Mouse (Mus musculus): ENCODE data around the gene Mob3c. TPM values are rescaled to one million over a fixed set of nuclear protein-coding genes. Genes with fewer than 3 reads are reported as not detected.

Mob3c gene
- 12.4 and 15.9 TPM in 2 replicates for polyA plus RNA-seq (2015; fragmentation: Nextera tagmentation; extraction: Ambion mirVana)

DNA sequence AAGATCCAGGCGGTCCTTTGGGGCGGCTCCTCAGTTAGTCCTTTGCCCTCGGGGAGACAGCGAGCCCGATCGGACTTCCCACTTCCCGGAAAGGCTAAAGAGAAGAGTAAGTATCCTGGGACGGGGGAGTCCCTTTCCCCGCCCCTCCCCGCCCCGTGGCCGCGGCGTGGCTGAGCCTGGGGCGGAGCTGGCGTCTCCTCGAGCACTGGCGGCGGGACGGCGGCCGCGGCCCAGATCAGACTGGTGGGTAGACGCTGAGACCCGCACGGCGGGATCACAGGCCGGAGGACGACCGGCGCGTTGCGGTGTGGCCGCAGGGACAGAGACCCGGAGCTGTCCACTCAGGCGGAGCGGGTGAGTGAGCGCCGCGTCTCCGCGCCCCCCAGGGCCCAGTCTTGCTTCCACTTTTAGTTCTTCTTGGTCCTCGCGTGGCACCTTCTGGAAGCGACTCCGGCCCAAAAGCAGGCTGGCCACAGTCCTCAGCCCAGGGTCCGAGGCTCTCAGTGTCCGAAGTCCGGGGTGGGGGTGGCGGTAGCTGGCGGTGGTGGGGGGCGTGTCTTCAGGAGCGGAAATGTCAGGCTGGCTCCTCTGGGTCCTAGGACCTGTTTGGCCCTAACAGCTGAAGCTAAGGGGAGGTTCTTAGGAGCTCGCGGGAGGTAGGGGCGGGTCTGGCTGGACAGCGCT is at the start of gene Mob3c:
Gene Mob3c (plus strand): TSS at position 205 of the 684 bp plus-strand sequence.
- peaks cover 9% of the 10 kb centered on the region for H3K4me1 ChIP-seq (replicated peaks)
- peak; percentile 95 for ATAC-seq
- no peaks in the 10 kb centered on the region for H3K27me3 ChIP-seq (replicated peaks)
- H3K9me3 ChIP-seq = no peaks in the 10 kb centered on the region
- under 1% methylated on average over 57 of the region's 57 CpGs for WGBS
- H3K4me3 ChIP-seq (replicated peaks) = peak within 1 kb of the TSS; percentile 74
- H3K4me2 ChIP-seq (replicated peaks) = peak within 1 kb of the TSS; percentile 74
- peaks cover 11% of the 10 kb centered on the region for H3K36me3 ChIP-seq
- peak within 1 kb of the TSS; percentile 87 for H3K27ac ChIP-seq
- peak within 1 kb of the TSS; percentile 74 for H3K9ac ChIP-seq

DNA sequence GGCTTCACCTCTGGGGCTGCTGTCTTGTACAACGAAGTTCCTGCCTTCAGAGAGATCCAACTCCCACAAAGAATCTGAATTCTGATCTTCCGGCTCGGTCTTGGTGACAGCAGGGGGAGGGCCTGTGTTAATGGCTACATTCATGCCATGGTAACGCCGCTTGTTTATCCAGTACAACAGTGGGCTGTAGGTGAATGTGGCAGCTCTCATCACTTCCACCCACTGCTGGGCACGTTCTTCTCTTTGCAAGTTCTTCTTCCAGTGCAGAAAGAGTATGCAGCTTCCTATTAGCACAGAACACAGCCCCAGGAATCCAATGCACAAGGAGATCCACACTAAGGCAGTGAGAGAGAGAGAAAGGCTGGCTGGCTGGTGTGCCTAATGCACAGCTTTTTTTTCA is 47.6 kb upstream of the Mob3c start:
- 0 out of 2 replicates have a peak, but pooled peaks cover 2% of the 10 kb centered on the region for H3K36me3 ChIP-seq
- no peaks in the 10 kb centered on the region for H3K27me3 ChIP-seq (replicated peaks)
- ATAC-seq = no peak
- H3K4me3 ChIP-seq (replicated peaks) = no peak overlapping the region
- no peak overlapping the region for H3K9ac ChIP-seq
- WGBS = 36% methylated on average over 6 of the region's 6 CpGs
- no peak overlapping the region for H3K4me2 ChIP-seq (replicated peaks)
- no peaks in the 10 kb centered on the region for H3K4me1 ChIP-seq (replicated peaks)
- no peak overlapping the region for H3K27ac ChIP-seq
- no peaks in the 10 kb centered on the region for H3K9me3 ChIP-seq

DNA sequence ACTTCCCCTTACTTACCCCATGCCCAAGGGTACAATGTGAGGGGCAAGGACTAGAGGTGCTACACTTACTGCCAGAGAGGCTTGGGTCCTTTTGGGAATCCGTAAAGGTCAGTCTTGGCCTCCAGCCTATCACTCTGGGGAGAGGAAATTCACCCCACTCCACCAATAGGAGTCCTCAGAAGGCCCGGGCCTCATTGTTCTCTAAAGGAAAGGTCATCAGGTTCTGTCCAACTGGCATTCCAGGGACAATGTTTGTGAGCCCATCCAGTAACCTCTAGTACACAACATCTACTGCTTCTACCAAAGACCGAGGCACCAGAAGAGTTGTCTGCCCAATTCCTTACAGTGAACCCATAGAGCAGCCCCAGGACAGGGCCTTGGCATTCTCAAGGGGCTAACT is 47.0 kb upstream of the Mob3c start, which contains the start of gene Tex38:
Gene Tex38 (minus strand): TSS at position 101 of the 400 bp plus-strand sequence.
- Histone ChIP-seq H3K9me3 (no peaks in the 10 kb centered on the region), H3K36me3 (0 out of 2 replicates have a peak, but pooled peaks cover 2% of the 10 kb centered on the region), H3K4me3 (replicated peaks) (no peak within 1 kb of the TSS), H3K27ac (no peak within 1 kb of the TSS), H3K27me3 (replicated peaks) (no peaks in the 10 kb centered on the region), H3K4me2 (replicated peaks) (no peak within 1 kb of the TSS), H3K9ac (no peak within 1 kb of the TSS), H3K4me1 (replicated peaks) (peaks cover 4% of the 10 kb centered on the region; the same call in 1 of the 2 replicates)
- no peak for ATAC-seq
- WGBS = 82% methylated on average over 3 of the region's 3 CpGs

DNA sequence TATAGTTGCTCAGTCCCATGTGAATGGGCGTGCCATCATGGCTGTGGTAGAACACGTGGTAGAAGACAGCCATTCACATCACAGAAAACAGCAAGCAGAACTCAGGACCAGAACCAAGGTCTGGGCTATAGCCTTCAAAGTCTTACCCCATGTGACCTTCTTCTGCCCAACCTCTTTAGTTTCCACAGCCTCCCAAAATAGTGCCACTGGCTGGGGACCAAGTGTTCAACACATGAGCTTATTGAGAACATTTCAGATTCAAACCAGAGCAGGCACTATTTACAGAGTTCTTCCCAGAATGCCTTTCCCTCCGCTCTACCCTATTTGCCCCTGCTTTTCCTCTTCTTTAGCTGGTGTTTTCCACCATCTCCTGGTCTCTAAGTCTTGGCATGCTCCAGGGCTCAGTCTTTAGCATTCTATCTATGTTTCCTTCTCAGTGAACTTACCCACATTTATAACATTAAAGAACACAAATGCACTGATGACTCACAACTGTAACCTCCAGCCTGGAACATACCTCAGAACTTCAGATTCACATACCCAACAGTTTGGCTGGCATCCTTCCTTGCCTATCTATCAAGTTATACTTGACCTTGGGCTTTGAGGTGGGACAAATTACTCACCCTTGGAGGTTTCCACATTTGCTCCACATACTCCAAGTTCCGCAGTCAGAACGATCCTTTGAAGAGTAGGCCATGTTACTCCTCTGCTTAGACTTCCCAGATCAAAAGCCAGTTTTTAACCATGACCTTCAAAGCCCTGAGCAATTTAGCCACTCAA is 45.7 kb upstream of the Mob3c start:
- Histone ChIP-seq H3K27me3 (replicated peaks) (no peaks in the 10 kb centered on the region), H3K27ac (no peak overlapping the region), H3K9me3 (no peaks in the 10 kb centered on the region), H3K4me2 (replicated peaks) (no peak overlapping the region), H3K4me3 (replicated peaks) (no peak overlapping the region), H3K36me3 (0 out of 2 replicates have a peak, but pooled peaks cover 2% of the 10 kb centered on the region), H3K9ac (no peak overlapping the region), H3K4me1 (replicated peaks) (peaks cover 6% of the 10 kb centered on the region; the same call in 1 of the 2 replicates)
- no peak for ATAC-seq
- 86% methylated on average over 5 of the region's 5 CpGs for WGBS

DNA sequence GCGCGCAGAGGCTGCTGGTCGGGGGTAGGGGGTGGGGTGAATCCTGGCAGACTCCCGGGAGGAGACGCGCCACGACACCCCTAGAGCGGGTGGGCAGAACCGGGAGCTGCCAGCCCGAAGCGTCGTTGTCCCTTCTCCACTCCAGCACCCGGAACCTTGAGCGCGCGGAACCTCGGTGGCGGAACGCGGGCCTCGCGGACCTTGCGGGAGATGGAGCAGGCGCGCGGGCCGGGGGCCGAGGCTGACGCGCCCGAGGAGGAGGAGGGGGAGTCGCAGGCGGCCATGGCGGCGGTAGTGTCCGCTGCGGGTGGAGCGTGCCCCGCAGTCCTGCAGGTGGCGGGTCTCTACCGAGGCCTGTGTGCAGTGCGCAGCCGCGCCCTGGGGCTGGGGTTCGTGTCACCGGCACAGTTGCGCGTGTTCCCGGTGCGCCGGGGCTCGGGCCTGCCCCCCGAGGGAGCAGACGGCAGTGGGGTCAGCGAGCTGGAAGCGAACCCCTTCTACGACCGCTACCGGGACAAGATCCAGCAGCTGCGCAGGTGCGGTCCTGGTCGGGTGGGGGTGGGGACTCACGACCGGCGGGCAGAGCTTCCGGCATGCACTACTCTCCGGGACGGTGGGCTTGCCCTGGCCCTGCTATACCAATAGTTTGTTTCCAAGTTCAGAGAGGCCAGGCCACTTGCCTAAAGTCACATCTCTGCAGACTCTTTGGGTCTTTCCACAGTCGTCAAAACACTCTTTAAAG is 43.0 kb upstream of the Mob3c start, which contains the start of gene Atpaf1:
Gene Atpaf1 (plus strand): TSS at position 44 of the 742 bp plus-strand sequence.
- peak within 1 kb of the TSS; percentile 70 for H3K27ac ChIP-seq
- no peaks in the 10 kb centered on the region for H3K9me3 ChIP-seq
- under 1% methylated on average over 69 of the region's 69 CpGs for WGBS
- peak within 1 kb of the TSS; percentile 83 for H3K9ac ChIP-seq
- peaks cover 6% of the 10 kb centered on the region; the same call in 1 of the 2 replicates for H3K4me1 ChIP-seq (replicated peaks)
- peak within 1 kb of the TSS; percentile 89 for H3K4me2 ChIP-seq (replicated peaks)
- no peaks in the 10 kb centered on the region for H3K27me3 ChIP-seq (replicated peaks)
- H3K4me3 ChIP-seq (replicated peaks) = peak within 1 kb of the TSS; percentile 85
- H3K36me3 ChIP-seq = 0 out of 2 replicates have a peak, but pooled peaks cover 2% of the 10 kb centered on the region
- ATAC-seq = peak; percentile 93

DNA sequence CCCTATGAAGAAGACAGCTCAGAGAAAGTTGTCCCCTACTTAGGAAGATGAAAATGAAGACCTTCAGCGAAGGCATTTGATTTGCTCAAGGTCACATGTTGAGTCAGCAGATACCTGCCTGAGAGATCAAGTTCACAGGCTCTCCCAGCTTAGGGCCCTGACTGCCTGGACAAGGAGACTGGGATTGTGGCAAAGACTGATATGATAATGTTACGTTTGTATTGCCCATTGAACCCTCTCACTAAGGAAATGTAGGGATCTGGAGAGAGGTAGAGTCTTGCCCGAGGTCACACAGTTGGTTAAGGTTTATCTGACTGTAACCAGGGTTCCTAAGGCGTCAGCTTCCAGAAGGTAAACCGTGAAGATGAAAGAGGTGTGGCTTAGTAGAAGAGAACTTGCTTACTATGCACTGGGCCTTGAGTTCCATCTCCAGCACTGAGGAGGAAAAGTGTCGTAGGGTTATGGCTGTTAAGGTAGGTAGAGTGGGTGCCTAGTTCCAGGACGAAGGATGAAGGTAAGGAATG is 42.3 kb upstream of the Mob3c start:
- H3K9me3 ChIP-seq = no peaks in the 10 kb centered on the region
- WGBS = 48% methylated on average over 7 of the region's 7 CpGs
- peak overlapping the region; percentile 85 for H3K4me3 ChIP-seq (replicated peaks)
- ATAC-seq = peak; percentile 48
- H3K36me3 ChIP-seq = 0 out of 2 replicates have a peak, but pooled peaks cover 2% of the 10 kb centered on the region
- no peaks in the 10 kb centered on the region for H3K27me3 ChIP-seq (replicated peaks)
- H3K27ac ChIP-seq = peak overlapping the region; percentile 70
- peak overlapping the region; percentile 83 for H3K9ac ChIP-seq
- peaks cover 6% of the 10 kb centered on the region; the same call in 1 of the 2 replicates for H3K4me1 ChIP-seq (replicated peaks)
- H3K4me2 ChIP-seq (replicated peaks) = peak overlapping the region; percentile 89

DNA sequence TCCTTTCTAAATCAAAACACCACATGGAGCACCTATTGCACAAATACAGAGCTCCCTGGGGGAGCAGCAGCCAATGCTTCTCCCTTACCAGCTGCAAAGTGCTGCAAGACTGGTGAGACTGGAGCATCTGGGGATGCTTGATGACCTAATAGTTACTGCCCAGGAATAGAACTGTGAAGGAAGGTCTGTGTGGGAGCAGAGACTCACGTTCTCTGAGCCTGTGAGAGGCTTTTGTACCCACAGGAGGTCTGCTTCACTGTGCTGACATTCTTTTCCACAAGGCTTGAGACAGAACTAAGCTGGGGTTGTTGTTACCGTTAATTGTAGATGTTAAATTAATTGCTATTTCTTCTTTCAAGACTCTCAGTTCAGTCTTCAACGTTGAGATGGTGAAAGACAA is 37.0 kb upstream of the Mob3c start:
- Histone ChIP-seq H3K9me3 (no peaks in the 10 kb centered on the region), H3K9ac (no peak overlapping the region), H3K4me2 (replicated peaks) (no peak overlapping the region), H3K4me1 (replicated peaks) (peaks cover 5% of the 10 kb centered on the region; the same call in 1 of the 2 replicates), H3K4me3 (replicated peaks) (no peak overlapping the region), H3K27me3 (replicated peaks) (no peaks in the 10 kb centered on the region), H3K36me3 (0 out of 2 replicates have a peak, but pooled peaks cover 2% of the 10 kb centered on the region), H3K27ac (no peak overlapping the region)
- no peak for ATAC-seq
- 81% methylated on average over 3 of the region's 3 CpGs for WGBS

DNA sequence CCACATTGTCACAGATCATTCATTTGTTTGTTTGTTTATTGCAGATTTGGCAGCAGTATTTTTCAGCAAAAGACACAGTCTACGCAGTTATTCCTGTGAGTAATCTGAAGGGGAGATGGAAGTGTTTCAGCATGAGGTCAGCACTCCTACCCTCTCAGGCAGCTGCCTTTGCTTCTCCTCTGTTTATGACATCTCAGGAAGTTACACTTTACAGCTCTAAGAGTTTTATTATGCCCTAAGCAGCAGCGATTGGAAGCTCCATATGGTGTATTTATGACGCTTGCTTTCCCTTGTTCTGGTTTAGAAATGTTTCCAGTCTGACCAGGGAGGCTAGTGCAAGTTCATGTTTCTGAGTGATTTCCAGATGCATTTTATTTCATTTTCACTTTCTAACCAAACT is 32.5 kb upstream of the Mob3c start:
- Histone ChIP-seq H3K4me1 (replicated peaks) (0 out of 2 replicates have a peak, but pooled peaks cover 3% of the 10 kb centered on the region), H3K4me3 (replicated peaks) (no peak overlapping the region), H3K9ac (no peak overlapping the region), H3K4me2 (replicated peaks) (no peak overlapping the region), H3K9me3 (no peaks in the 10 kb centered on the region), H3K27ac (peak overlapping the region; percentile 48), H3K27me3 (replicated peaks) (no peaks in the 10 kb centered on the region), H3K36me3 (peaks cover 3% of the 10 kb centered on the region; the same call in 1 of the 2 replicates)
- peak; percentile 98 for ATAC-seq
- 34% methylated on average over 3 of the region's 3 CpGs for WGBS

DNA sequence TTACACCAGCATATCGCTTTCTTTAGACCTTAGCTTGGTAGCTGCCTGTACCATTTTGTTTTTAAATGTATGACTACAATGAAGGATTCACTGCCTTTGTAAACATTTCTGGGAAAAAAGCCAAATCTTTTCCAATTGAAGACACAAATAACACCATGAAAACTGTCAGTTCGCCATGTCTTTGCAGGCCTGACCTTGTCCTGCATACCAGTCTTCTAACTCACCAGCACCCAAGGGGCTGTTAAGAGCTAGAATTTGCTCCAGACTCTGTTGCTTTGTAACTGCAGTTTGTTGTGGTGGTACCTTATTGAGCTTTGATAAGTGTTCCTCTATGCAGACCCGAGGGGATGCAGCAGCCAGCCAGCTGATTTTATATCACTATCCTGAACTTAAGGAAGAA is 27.9 kb upstream of the Mob3c start:
- ATAC-seq = no peak
- peaks cover 3% of the 10 kb centered on the region; the same call in 1 of the 2 replicates for H3K36me3 ChIP-seq
- no peak overlapping the region for H3K27ac ChIP-seq
- H3K9me3 ChIP-seq = no peaks in the 10 kb centered on the region
- H3K4me1 ChIP-seq (replicated peaks) = no peaks in the 10 kb centered on the region
- no peak overlapping the region for H3K4me3 ChIP-seq (replicated peaks)
- no peak overlapping the region for H3K4me2 ChIP-seq (replicated peaks)
- WGBS = 75% methylated on average over 3 of the region's 3 CpGs
- no peak overlapping the region for H3K9ac ChIP-seq
- no peaks in the 10 kb centered on the region for H3K27me3 ChIP-seq (replicated peaks)

DNA sequence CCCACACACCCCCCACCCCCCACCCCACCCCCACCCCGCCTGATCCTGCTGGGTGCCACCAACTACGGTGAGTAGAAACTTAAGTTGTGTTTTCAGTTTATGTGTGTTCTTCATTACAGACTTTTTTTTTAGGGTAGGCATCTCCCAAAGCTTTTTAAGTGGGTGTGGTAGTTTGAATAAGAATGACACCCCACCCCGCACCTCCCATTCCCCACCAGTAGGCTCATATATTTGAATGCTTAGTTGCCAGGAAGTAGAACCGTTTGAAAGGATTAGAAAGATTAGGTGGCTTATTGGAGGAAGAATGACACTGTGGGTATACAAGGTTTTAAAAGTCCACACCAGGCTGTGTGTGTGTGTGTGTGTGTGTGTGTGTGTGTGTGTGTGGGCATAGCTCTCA is 15.6 kb upstream of the Mob3c start:
- Histone ChIP-seq H3K27me3 (replicated peaks) (no peaks in the 10 kb centered on the region), H3K4me3 (replicated peaks) (no peak overlapping the region), H3K36me3 (no peaks in the 10 kb centered on the region), H3K27ac (no peak overlapping the region), H3K9me3 (no peaks in the 10 kb centered on the region), H3K9ac (no peak overlapping the region), H3K4me1 (replicated peaks) (no peaks in the 10 kb centered on the region), H3K4me2 (replicated peaks) (no peak overlapping the region)
- ATAC-seq = no peak
- 81% methylated on average over 4 of the region's 4 CpGs for WGBS

DNA sequence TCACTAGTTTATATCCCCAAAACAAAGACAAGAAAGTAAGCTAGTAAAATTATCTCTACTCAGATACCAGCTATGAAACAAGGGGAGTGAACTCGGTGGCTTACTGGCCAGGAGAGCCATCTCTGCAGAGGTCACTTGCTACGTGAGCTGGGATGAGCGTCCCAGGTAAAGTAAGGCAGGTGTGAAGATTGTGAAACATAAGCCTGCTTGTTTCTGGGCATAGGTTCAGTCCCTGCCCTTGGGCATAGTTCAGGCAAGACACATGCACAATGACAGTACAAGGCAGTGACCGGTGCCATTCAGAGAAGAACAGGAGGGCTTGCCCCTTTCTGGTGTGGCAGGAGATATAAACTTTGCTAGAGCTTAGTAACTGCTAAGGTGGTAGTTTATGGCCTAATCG is 12.3 kb upstream of the Mob3c start:
- Histone ChIP-seq H3K9ac (no peak overlapping the region), H3K27ac (no peak overlapping the region), H3K4me3 (replicated peaks) (no peak overlapping the region), H3K4me2 (replicated peaks) (no peak overlapping the region), H3K4me1 (replicated peaks) (no peaks in the 10 kb centered on the region), H3K27me3 (replicated peaks) (no peaks in the 10 kb centered on the region), H3K36me3 (no peaks in the 10 kb centered on the region), H3K9me3 (no peaks in the 10 kb centered on the region)
- WGBS = 86% methylated on average over 5 of the region's 5 CpGs
- no peak for ATAC-seq
